Mouse (Mus musculus): Measurements from ENCODE around the gene D17H6S53E.
"Not testable (repeated sequence)": the region's sequence is repeated elsewhere in the genome, so short reads cannot be mapped to it uniquely, and the experiment has no call there.

D17H6S53E gene

GRCm38 (mm10) chr17:35096597-35096996 is 29.6 kb upstream of the D17H6S53E start:
- in situ Hi-C loops (cut with MboI; ENCODE audit: unreplicated experiment in 2 of 2), result loop anchor here in 1 of 2 experiments (25.0 kb wide), 1 partner anchor 234 kb away; the partner anchor contains the start of genes Cfb, Nelfe and Skiv2l

GRCm38 (mm10) chr17:35097164-35097655 is 29.0 kb upstream of the D17H6S53E start:
- in situ Hi-C loops (cut with MboI; ENCODE audit: unreplicated experiment in 2 of 2), result loop anchor here in 1 of 2 experiments (25.0 kb wide), 1 partner anchor 235 kb away; the partner anchor contains the start of genes Cfb, Nelfe and Skiv2l

GRCm38 (mm10) chr17:35100196-35100765 is 25.9 kb upstream of the D17H6S53E start:
- in situ Hi-C loops (cut with MboI; ENCODE audit: unreplicated experiment in 2 of 2), result loop anchor here in 1 of 2 experiments (10.0 kb wide), 1 partner anchor 75 kb away; the partner anchor contains the start of gene Sapcd1

- in situ Hi-C loops (cut with MboI; ENCODE audit: unreplicated experiment in 2 of 2), result loop anchor here in 1 of 2 experiments (10.0 kb wide), 1 partner anchor 76 kb away; the partner anchor contains the start of gene Sapcd1
Observed at GRCm38 (mm10) chr17:35101161-35101560, 25.0 kb upstream of the D17H6S53E start.

- in situ Hi-C loops (cut with MboI; ENCODE audit: unreplicated experiment in 2 of 2), result loop anchor here in 1 of 2 experiments (10.0 kb wide), 1 partner anchor 77 kb away; the partner anchor contains the start of gene Sapcd1
Observed at GRCm38 (mm10) chr17:35102299-35102698, 23.9 kb upstream of the D17H6S53E start.

GRCm38 (mm10) chr17:35103221-35103690 is 22.9 kb upstream of the D17H6S53E start:
- in situ Hi-C loops (cut with MboI; ENCODE audit: unreplicated experiment in 2 of 2), result loop anchor here in 1 of 2 experiments (10.0 kb wide), 1 partner anchor 78 kb away; the partner anchor contains the start of gene Sapcd1

GRCm38 (mm10) chr17:35104079-35104478 is 22.1 kb upstream of the D17H6S53E start:
- in situ Hi-C loops (cut with MboI; ENCODE audit: unreplicated experiment in 2 of 2), result loop anchor here in 1 of 2 experiments (10.0 kb wide), 1 partner anchor 79 kb away; the partner anchor contains the start of gene Sapcd1

- in situ Hi-C loops (cut with MboI; ENCODE audit: unreplicated experiment in 2 of 2), result loop anchor here (5.0 to 10.0 kb wide), 2 partner anchors 42 to 80 kb away; partner anchors contain the start of gene Sapcd1 (in 1 of the 2)
Observed at GRCm38 (mm10) chr17:35104754-35105153, 21.4 kb upstream of the D17H6S53E start.

GRCm38 (mm10) chr17:35105740-35106389 is 20.3 kb upstream of the D17H6S53E start:
- in situ Hi-C loops (cut with MboI; ENCODE audit: unreplicated experiment in 2 of 2), result loop anchor here (5.0 to 10.0 kb wide), 2 partner anchors 44 to 81 kb away; partner anchors contain the start of gene Sapcd1 (in 1 of the 2)

GRCm38 (mm10) chr17:35106522-35106921 is 19.7 kb upstream of the D17H6S53E start:
- in situ Hi-C loops (cut with MboI; ENCODE audit: unreplicated experiment in 2 of 2), result loop anchor here (5.0 to 10.0 kb wide), 2 partner anchors 44 to 82 kb away; partner anchors contain the start of gene Sapcd1 (in 1 of the 2)

- in situ Hi-C loops (cut with MboI; ENCODE audit: unreplicated experiment in 2 of 2), result loop anchor here (5.0 to 10.0 kb wide), 2 partner anchors 46 to 83 kb away; partner anchors contain the start of gene Sapcd1 (in 1 of the 2)
Observed at GRCm38 (mm10) chr17:35108097-35108496, 18.1 kb upstream of the D17H6S53E start, which contains the start of gene Ly6g5c. Ly6g5c (plus strand) TSS chr17:35108279.

- in situ Hi-C loops (cut with MboI; ENCODE audit: unreplicated experiment in 2 of 2), result loop anchor here in 1 of 2 experiments (5.0 kb wide), 1 partner anchor 44 kb away; the partner anchor contains the start of genes Ly6g6c and Mpig6b
Observed at GRCm38 (mm10) chr17:35111774-35112173, 14.4 kb upstream of the D17H6S53E start.

- in situ Hi-C loops (cut with MboI; ENCODE audit: unreplicated experiment in 2 of 2), result no loop called here
Observed at GRCm38 (mm10) chr17:35115046-35116019, 10.8 kb upstream of the D17H6S53E start, which contains the start of gene Ly6g5b. Ly6g5b (minus strand) TSS chr17:35115428.

- in situ Hi-C loops (cut with MboI; ENCODE audit: unreplicated experiment in 2 of 2), result no loop called here
Observed at GRCm38 (mm10) chr17:35120745-35121142, 5.4 kb upstream of the D17H6S53E start.

- in situ Hi-C loops (cut with MboI; ENCODE audit: unreplicated experiment in 2 of 2), result no loop called here
Observed at GRCm38 (mm10) chr17:35121143-35121799, 4.9 kb upstream of the D17H6S53E start, which contains the start of gene Gpank1. Gpank1 (plus strand) TSS chr17:35121455.

- in situ Hi-C loops (cut with MboI; ENCODE audit: unreplicated experiment in 2 of 2), result no loop called here
Observed at GRCm38 (mm10) chr17:35121871-35122303, 4.3 kb upstream of the D17H6S53E start, which contains the start of gene Csnk2b. Csnk2b (minus strand) TSS chr17:35122053.

GRCm38 (mm10) chr17:35123287-35123686 is 2.9 kb upstream of the D17H6S53E start:
- in situ Hi-C loops (cut with MboI; ENCODE audit: unreplicated experiment in 2 of 2), result not testable (repeated sequence)

GRCm38 (mm10) chr17:35124261-35124896 is 1.8 kb upstream of the D17H6S53E start:
- in situ Hi-C loops (cut with MboI; ENCODE audit: unreplicated experiment in 2 of 2), result not testable (repeated sequence)
